Mouse (Mus musculus): ENCODE measurements around the gene Ndrg2.
"Not testable (repeated sequence)": the region's sequence is repeated elsewhere in the genome, so short reads cannot be mapped to it uniquely, and the experiment has no call there.

Gene Ndrg2

DNA sequence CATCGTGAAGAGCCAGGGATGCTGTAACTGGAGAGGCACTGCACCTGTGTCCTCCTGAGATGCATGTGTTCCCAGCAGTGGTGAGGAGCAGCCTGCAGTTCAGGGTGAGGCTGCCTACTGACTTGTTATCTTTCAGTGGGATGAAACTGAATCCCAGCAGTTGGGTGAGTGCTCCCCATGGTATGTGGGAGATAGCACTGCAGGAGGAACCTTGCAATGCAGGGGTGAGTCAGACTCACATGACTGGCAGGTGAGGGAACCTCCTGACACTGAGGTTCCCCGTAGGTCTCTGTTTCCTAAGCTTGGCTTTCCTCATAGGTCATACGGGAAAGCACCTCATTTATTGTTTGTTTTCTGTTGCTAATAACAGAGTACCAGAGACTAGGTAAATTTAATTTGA is 36.4 kb downstream of the Ndrg2 start:
- DNase-seq (ENCODE audit: low read depth, low spot score): no peak

DNA sequence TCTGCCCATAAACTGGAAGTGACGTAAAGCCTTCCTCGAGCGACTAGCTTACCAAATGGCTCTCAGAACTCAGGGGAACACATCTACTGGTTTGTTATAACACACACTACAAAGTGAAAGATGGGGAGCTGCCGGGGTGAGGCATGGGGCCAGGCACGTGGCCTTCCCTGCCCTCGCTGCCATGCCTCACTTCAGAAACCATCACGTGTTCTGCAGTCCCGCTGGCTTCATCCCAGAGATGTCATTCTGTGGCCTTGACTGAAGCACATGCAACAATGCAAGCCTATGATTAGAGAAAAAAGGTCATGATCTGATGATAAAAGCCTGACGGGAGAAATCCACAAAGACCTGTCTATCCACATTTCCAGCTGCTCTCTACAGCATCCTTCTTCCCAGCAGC is 42.2 kb downstream of the Ndrg2 start:
- DNase-seq (ENCODE audit: low read depth, low spot score): peak; percentile 0

DNA sequence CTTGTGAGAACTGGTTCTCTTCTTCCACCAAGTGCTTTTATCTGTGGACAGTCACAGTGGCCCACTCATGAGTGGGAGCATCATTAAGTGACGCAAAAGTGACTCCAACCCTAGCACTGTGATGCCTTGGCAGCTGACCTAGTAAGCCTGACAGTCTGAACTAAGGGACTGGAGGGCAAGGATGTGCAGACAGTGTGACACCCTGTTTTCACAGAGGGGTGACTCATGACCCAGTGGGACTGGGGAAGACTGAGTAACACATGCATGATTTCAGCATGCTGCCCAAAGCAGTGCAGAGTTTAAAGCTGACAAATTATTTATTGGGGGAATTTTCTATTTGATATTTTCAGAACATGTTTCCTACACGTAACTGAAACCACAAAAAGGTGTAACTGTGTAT is 43.2 kb downstream of the Ndrg2 start:
- peak; percentile 0 for DNase-seq (ENCODE audit: low read depth, low spot score)

DNA sequence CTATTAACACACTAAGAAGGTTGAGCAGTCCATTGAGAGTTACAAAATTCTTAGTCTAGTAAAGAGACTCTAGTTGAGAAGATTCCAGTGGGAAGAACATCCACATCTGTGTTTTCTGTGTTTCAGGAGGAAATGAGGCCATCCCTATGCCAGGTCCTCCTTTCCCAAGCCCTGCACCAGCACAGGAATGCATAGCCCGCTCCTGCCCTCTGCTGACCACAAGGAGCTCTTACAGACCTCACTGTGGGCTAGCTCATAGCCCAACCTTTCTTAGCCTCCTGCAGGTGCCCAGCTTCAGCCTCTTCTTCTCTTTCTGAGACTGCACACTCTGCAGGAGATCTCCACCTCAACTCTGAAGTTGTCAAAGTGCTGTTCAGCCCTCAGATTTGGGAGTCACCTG is 50.4 kb downstream of the Ndrg2 start:
- peak; percentile 1 for DNase-seq (ENCODE audit: low read depth, low spot score)

DNA sequence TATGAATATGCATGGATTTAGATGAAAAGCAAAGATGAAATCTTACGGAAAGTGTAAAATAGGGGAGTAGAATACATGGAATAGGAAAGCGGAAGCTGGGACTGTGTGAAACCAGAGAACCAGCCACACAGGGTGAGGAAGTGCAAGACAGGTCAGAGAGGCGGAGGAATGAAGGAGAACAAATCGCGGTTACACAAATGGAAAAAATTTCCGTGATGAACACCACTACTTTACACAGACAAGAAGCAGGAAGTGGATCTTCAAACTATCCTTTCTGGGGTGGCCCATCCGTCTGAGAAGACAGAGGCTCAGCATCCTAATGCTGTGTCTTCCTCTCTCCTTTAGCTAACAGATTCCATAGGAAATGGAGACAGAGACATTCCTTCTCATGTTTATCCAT is 58.7 kb downstream of the Ndrg2 start:
- not testable (repeated sequence) for DNase-seq (ENCODE audit: low read depth, low spot score)

Measured in R1 (cell line).